Mouse (Mus musculus): Measurements from ENCODE around the gene Psmc6.

The Psmc6 gene

DNA sequence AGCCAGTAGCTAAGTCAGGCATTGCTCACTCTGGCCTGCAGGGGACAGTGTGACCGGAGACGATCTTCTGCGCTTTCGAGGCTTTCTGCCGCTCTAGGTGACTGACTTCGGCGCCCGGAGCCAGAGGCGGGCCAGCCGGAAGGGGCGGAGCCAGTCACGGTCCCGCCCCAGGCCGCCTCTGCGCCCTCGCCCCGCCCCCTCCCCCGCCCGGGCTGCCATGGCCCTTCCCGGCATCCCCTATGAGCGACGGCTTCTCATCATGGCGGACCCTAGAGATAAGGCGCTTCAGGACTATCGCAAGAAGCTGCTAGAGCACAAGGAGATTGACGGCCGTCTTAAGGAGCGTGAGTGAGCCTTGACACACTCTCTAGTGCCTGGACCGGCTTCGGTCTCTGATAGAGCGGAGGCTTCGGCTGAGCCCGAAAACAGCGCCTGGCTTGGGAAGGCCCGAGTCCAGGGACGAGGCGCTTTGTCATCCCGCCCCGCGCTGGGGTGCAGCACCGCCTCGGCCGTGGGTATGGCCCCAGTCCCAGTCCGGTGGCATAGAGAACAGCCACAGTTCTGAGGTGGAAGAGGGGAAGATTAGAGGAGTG lies at the start of gene Psmc6:
TSS of gene Psmc6 (plus strand) at position 200 of the 593 bp plus-strand sequence.
- peak; percentile 91 for DNase-seq

DNA sequence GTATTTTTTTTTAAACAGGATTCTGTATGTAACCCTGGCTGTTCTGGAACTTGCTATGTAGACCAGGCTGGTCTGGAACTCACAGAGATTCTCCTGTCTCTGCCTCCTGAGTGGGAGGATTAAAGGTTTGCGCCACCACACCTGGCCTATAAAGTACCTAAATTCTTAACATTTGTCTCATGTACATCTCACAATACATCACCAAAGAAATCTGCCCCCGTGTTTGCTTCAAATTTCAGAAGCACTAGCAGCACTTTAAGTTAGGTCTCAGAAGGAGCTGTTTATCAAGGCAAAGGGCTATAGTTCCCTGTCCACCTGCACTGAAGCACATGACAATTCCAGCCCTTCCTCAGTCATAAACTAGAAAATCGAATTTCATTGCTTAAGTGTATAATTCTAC lies 47.5 kb upstream of the Psmc6 start:
- DNase-seq: no peak

DNA sequence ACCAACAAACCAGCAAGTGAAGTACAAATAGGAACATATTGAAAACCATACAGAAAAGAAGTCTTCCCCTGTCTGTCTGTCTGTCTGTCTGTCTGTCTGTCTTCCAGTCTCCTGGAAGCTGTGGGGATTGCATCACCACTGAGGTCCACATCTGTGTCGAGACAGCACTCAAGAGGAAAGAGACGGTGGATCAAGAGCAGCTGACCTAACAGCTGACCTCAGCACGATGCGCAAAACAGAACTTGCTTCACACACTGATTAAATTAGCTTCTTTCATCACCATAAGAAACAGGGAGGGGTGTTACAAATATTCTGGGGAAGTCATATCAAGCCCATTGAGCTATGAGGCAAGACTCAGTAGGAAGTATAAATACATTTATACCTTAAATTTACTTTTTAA lies 38.0 kb upstream of the Psmc6 start:
- DNase-seq: no peak

DNA sequence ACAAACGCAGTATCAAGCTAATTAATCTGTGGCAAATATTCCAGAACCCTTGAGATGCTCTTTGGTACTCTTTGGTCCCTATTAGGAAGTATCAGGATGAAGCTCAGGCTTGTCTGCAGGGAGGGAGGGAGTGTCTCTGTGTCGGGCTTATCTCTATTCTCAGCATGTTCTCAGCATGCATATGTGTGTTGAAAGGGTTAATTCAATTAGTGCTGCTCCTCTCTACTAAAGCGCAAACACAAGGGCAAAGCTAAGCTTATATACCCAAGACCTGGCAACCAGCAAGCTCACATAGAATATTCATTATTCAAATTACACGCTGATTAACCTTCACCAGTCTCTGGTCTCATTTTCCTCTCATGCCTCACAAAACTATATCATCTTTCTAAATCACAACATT lies 25.6 kb upstream of the Psmc6 start:
- no peak for DNase-seq

DNA sequence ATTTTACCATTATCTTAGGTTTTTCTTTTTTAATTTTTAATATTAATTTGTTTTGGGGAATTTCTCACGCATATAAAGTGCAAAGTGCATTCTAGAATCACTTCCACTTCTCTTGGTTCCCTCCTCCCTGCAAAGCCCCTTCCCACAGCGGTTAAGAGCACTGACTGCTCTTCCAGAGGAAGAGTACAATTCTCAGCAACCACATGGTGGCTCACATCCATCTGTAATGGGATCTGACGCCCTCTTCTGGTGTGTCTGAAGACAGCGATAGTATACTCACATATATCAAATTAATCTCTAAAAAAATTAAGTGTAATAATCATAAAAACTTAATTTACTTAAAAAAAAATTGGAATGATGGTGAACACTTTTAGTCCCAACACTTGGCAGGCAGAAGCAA lies 25.2 kb upstream of the Psmc6 start:
- no peak for DNase-seq

DNA sequence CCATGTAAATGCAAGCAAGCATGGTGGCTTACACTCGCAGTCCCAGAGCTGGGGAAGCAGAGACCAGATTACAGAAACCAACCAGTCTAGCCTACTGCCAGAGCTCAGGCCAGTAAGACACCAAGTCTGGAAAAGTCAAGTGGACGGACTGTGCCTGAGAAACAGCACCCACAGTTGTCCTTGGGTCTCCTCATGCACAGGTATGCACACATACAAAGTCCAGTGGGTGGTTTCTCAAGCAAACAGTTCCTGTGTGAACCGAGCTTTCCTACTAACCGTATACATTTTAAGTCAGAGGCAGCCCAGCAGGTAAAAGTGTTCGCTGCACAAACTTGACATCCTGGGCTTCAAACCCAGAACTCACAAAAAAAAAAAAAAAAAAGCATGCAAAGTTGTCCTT lies 23.7 kb upstream of the Psmc6 start:
- DNase-seq: no peak

DNA sequence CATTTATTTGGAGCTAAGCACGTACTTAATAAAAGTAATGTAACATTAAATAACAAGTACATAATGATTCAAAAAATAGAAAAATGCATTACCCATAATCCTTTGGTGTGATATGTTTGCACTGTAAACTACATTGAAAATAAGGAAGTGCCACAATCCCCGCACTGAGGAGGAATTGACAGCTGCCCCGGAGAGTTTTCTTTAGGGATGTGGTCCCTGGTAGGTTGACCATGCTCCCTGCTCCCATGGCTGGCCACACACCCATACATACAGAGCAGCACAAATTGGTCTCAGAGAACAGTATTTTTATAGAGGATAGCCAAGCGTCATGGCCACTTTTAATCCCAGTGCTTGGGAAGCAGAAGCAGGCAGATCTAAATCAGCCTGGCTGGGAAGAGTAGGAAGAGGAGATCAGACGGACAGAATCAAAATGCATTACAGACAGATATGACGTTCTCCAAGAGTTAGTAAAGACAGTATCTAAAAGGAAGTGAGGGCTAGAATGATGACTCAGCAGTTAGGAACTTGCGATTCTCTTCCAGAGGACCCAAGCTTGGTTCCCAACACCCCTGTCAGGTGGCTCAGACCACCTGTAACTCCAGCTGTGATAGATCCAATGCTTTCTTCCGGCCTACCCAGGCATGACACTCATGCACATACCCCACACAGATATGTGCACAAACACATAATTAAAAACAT lies 21.8 kb upstream of the Psmc6 start:
- DNase-seq: no peak

DNA sequence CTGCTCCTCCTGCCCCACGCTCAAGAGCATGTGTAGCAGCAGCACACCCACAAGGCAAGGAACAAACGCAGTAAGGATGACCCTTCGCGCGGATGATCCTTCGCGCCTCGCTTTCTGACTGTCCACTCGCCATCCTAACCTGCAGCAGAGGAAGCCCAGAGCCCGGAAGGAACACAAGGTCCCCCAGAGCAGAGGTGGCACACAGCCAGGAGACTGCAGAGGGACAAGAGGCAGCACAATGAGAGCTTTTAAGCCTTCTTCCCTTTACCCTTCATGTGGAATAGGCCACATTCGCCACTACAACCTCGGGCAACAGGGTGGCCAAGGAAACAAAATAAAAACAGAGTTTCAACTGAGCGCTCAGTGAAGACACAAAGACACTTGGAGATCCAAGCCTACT lies 19.9 kb upstream of the Psmc6 start:
- DNase-seq: no peak

DNA sequence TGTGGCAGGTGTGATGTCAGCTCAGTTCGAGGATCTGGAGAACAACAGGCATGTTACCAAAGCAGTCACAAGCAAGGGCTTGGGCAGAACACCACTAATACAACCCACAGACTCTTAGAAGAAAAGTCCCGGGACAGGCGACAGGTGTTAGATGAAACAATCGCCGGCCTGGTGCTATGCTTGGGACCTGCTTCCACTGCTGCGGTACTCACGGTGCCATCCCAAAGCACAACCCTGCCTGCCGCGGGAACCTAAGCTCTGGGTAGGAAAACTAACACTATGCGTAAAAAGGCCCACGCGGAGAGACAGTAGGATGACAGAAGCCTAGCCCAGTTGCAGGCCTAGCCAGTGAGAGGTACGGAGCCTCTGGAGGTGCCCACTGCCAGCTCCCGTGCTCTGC lies 19.5 kb upstream of the Psmc6 start:
- DNase-seq: no peak

DNA sequence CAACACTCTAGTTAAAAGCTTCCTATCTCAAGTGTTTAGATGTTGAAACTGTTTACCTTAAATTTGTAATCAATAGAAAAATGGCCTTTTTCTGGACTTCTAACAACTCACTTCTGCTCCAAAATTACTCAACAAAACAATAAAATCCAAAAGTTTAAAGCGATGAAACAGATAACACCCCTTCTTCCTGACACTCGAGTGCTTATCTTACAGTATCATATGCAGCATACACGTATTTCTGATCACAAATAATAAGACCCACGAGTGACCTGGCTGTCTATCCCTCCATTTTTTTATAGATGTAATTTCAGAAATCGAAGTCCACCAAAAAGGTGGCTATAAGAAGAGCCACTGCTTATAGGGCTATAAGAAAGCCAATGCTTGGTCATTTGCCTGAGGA lies 12.7 kb upstream of the Psmc6 start:
- DNase-seq: no peak

DNA sequence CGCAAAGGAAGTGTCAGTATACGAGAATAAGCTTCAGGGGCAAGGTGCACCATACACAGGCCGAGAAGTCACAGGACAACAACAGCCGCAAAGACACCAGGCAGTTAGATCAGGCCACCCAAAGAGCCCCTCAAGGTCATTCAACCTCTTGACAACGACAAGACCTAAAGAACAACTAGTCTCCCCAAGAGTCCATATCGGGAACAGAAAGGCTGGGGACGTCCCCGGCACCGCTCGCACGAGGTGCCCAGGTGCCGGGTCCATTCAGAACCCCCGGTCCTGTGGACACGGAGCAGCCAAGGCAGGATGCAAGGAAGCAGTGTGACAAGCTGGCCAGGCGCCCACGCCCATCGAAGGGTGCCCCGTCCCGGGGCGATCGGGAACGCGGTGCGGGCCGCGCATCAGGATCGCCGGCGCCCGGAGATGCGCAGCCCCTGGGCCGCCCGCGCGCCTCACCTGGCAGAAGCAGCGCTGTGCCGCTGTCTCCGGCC lies 11.6 kb upstream of the Psmc6 start:
- DNase-seq: peak in 1 of 2 experiments; percentile 9

DNA sequence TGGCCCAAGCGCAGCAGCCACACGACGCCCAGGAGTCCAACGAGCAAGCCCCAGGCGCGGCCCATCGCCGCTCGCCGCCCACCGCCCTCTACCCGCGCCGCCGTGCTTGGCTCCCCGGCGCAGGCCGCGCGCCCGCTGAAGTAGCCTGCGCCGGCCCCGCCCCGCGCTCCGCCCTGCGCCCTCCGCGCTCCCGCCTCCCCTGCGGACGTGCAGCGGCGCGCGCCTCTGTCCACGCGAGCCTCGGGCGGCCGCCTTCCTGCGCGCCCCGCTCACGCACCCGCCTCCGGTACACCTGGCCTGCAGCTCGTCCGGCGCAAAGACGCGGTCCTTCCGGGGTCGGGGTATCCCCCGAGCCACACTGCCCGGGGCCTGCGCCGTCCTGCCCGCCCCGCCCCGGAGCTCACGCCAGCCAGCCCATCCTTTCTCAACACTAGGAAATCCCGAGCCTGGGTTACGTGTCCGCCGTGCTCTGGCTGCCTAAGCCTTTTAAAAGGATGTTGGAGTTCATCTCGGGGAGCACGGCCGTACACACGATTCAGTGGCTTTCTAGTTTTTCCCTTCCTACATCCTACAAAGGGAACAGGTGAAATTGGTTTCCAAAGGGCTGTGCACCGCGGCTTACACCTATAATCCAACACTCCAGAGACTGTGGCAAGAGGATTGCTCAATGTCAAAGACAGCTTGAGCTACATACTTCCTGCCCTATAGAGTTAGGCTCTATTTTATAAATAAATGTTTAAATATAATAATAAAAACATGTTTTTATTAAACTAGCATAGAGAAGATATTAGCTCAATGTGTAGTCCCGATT lies 11.0 kb upstream of the Psmc6 start, which contains the start of gene Ero1l:
TSS of gene Ero1l (minus strand) at position 346 of the 811 bp plus-strand sequence.
- DNase-seq: peak; percentile 68 to 75

DNA sequence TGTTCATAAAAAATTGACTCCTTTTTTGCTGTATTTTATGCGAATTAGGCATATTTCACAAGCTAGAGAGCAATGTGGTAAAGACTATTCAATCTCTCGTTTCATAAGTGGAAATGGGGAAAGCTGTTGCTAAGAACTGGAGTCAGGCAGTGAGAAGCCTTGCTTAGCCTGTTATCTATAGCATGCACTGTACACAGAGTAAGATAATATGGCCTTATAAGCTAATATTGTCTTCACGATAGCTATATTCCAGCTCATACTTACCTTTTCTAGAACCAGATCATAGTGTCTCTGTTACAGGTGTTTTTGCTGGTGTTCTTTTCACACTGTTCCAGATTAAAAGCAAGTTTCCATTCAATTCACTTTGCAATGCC lies 10.4 kb upstream of the Psmc6 start:
- DNase-seq: no peak

DNA sequence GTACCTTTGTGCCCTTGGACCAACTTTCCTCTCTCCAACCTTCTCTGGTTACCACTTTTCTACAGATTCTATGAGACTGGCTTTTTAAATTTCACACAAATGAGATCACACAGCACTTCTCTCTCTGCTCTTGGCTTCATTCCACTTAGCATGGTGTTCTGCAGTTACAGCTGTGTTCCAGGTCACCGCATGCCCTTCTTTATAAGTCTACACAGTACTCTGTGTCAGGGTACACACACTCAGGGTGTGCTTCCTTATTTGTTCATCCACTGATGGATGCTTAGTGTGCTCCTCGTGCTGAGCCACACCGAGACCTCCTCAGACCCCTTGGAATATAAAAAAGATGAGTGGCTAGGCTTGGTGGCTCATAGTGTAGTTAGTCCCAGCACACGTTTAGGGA lies 9.5 kb upstream of the Psmc6 start:
- DNase-seq: no peak

DNA sequence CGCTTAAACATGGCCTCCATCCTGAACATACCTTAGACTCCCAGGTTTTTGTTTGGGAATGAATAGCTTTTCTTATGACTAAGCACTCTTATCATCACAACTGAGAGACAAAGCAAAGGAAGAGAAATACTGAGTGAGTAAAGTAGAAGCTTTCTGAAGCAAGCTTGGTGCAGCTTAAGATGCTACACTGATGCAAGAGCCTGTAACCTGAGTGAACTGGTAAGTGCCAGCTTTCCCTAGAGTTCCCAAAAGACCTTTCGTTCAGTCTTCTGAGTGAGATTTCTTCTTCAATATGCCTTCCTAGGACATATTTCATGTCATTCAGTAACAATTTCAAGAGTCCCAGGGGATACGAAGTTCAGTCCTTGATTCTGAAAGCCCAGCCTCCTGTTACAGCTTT lies 8.5 kb upstream of the Psmc6 start:
- DNase-seq: no peak

DNA sequence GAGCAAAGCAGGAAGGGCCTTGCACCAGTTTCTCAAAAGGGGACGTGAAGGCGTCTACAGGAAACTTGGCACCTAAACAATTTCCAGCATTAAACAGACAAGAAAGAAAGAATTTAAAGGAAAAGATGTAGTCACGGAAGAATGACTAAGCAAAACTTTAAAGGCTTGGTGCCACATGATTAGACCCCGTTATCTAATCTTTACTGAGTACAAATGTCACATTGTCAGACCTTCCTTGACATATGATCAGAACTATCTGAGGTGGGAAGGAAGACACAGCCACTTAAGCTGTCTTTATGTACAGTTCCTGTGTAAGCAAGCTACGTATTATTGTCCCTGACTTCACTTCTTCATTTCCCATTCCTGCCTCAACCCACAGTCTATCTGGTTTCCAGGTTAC lies 8.0 kb upstream of the Psmc6 start:
- DNase-seq: no peak

DNA sequence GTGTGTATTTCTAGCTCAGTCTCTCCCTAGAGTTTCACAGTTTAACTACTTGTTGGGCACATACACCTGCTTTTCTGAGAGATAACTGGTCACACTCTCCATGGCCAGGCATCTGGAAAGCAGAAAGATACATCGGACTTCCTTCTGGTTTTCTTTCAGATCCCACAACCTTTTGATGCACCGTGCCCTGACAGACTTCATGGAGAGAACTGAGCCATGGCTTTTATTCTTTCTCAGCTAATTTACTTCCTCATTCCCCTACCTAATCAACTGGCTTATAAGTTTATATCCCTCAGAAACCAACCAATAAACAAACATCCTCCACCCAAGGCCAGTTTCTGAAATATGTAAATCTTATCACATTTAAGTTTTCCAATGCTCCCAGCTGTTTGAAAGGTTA lies 7.1 kb upstream of the Psmc6 start:
- no peak for DNase-seq

DNA sequence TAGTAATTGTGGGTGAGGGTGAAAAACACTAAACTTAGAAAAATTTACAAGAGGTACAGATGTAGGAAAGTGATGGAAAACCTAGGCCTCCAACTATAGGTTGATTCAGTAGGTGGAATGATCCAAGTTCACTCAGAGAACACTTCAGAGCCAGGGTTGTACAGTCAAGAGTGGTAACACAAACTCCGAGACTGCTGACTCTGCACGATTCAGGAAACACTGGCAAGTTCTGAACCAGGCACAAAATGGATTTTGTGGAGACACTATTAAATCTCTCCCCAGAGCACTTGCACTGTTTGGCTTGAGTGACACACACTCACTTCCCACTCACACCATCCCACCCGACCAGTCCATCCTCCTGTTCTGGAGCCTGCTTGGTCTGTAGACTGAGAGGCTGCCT lies 6.3 kb upstream of the Psmc6 start:
- DNase-seq: no peak

DNA sequence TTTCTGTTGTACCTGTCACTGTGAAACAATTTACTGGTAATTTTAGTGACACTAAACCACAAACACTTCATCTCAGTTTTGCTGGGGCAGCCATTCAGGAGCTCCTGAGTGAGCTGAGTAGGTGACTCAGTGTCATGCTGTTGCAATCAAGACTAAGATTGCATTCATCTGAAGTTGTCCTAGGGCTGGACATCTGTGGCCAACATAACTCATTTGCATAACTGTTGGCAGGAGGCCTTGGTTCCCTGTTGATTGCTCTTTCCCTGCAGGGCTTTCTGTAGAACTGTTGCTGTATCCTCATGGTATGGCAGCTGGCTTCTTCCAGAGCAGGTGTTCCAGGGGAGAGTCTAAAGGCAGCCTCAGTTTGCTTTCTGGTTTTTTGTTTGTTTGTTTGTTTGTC lies 4.1 kb upstream of the Psmc6 start:
- DNase-seq: peak in 1 of 2 experiments; percentile 12

DNA sequence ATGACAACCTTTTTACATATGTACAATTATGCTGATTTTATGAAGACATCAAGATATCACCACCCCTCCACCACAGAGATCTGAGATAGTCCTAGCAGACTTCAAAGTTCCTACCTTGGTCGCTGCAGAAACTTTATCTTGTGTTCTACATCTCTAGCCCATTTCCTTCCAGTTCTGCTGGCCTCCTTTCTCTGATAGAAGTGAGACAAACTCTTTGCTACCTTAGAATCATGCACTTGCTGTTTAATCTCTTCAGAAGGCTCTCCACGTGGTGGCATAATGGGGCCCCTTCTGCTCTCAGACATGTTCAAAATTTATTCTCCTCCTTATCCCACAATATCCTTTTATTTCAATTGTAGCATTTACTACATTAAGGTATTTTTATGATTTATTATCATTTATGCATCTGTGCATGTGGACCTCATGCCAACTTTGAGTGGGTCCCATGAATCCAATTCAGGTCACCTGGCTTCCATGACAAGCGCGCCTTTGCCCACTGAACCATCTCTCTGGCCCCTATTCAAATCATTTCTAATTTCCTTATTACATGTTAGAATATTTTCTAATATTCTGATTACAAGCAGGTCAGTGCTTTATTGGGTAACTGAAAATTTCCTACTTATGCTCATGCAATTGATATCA lies 1.4 kb upstream of the Psmc6 start:
- DNase-seq: no peak

DNA sequence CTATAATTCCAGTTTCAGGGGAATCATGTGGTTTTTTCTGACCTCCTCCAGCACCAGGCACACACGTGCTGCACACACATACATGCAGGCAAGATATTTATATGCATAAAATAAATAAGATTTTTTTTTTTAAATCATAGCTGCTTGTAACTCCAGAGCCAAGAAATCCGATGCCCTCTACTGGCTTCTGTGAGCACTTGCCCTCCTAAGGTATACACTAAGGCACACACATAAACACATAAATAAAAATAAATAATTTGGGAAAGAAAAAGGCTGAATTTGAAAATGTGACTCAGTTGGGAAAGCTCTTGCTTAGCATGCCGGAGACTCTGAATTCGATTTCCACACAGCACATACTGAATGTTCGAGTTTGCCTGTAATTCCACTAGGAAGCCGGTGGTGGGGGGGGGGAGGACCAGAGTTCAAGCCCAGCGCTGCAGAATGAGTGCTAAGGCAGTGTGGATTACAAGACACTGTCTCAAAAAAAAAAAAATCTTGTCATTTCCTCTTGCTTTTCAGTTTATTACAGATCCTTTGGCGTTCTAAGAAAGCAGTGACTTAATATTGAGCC lies 485 bp upstream of the Psmc6 start:
- DNase-seq: peak in 1 of 2 experiments; percentile 12

DNA sequence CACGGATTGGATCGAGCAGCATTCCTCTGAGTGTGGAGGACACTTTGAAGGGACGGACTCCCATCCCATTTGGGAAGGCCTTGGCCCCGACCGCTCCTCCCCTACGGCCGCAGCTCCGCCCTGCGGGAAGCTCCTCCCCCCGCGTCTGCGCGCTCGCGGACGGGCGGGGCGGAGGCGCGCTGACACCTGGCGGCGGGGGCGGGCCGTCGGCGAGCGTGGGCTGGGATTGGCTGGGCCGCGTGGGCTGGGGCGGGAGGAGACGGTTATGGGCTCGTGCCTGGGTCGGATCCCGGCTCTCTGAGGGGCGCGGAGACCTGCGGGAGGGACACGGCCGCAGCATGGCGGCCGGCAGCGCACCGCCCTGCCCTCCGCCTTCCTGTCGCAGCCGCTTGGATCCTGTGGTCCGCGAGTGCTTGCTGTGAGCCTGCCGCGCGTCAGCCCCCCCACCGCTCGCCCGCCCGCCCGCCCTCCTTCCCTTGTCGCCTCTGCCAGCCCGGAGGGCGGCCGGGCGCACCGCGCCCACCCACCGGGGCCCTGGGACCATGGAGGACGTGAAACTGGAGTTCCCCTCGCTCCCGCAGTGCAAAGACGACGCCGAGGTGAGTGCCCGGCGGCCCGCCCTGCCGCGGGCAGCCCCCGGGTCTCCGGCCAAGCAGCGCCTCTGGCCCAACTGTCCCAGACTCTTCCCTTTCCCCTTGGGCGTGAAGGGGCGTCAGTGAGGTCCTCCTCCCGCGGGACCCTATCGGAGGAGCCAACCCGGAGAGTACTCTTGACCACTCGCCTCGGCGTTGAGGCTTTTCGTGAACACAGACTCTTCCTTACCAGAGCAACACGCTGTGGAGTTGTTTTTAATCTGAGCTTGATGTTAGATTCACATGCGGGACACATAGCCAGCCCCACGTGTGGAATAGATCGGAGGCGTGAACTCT lies 21.6 kb downstream of the Psmc6 start, which contains the start of gene Styx:
TSS of gene Styx (plus strand) at position 163 of the 929 bp plus-strand sequence.
- peak; percentile 93 to 96 for DNase-seq
